Mouse (Mus musculus) CD8-positive naive resting alpha-beta T cell, adult 2 months (primary cell): ENCODE results near the gene Gpx8.
"Not testable (repeated sequence)": the region's sequence is repeated elsewhere in the genome, so short reads cannot be mapped to it uniquely, and the experiment has no call there.

Experiments
- DNase-seq, 2 experiments: peaks; one replicate each; pipeline ENCODE4 v3.0.0; 2022; ENCODE audit warnings: low read depth in 2 of 2, low spot score in 2 of 2

Gpx8 gene

DNA sequence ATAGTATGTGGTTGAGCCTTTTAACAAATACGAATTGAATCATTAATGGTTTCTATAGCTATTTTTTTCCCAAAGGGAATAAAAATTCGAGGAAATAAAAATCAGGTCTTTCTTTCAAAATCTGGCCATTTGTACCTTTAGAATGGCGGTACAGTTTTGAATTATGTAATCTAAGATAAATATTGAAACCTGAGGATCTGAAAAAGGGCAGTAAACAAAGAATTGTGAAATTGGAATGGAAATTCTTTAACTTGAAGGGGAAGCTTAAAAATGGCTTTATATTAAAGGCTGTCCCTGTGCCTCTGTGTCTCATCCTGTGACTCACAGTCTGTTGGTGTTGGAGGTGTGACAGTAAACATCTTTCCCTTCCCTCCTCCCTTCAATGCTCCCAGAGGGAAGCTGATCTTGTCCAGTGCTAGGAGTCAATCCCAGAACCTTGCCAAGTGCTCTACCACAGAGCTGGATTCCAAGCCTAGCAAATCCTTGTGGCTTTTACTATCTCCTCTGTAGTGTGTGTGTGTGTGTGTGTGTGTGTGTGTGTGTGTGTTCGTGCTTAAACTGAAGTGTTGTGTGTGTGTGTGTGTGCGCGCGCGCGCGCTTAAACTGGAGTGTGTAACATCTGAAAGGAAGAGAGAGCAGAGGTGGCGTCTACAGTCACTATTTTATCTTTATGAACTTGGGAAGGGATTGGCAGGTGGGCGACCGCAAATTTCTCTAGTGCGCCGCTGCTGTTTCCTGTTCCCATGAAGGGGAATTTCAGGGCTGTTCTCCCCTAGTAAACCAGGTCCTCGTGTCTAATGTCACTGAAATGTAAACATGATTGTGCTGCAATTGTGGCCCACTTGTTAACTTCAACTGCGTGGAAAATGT is 22.7 kb downstream of the Gpx8 start:
- no peak for DNase-seq

GRCm38 (mm10) chr13:113022467-113022866 is 23.7 kb downstream of the Gpx8 start:
- no peak for DNase-seq

- DNase-seq = no peak
These were observed 24.7 kb downstream of the Gpx8 start for GRCm38 (mm10) chr13:113021521-113021920.

GRCm38 (mm10) chr13:113013174-113013953 is 32.8 kb downstream of the Gpx8 start:
- DNase-seq = not testable (repeated sequence)

- DNase-seq = no peak
These were observed 33.5 kb downstream of the Gpx8 start for GRCm38 (mm10) chr13:113012683-113013082.

DNA sequence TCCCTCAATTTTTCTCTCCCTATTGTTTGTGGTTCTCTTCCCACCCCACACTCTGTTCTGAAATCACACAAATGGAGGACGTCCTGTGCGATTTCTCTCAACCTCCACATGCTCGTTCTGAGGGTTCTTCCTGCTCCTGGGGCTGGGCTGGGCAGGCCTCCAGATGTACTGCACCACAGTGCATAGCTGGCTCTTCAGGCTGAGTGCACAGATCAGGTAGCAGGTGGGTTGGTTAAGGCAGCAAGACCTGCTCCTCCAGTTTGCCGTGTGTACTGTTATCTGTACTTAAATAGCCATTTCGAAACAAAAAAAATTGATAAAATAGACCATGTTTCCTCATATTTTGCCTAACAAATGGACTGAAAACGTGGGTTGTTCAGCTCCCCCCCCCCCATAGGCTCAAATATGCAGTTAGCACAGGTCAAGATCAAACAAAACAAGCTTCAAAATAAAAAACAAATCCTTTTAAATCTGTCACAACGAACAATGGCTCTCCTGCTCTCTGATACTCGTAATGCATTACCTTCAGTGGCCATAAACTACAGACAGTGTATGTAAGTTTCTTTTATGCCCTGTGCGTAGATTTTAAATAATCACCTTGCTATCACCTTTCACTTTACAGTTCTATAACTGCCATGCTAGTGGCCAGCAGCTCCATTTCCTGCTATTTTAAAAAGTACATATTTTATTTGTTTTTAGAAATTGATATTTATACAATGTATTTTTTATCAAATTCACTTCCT is 45.5 kb downstream of the Gpx8 start:
- DNase-seq = no peak

GRCm38 (mm10) chr13:113000090-113000489 is 46.1 kb downstream of the Gpx8 start:
- DNase-seq = no peak

DNA sequence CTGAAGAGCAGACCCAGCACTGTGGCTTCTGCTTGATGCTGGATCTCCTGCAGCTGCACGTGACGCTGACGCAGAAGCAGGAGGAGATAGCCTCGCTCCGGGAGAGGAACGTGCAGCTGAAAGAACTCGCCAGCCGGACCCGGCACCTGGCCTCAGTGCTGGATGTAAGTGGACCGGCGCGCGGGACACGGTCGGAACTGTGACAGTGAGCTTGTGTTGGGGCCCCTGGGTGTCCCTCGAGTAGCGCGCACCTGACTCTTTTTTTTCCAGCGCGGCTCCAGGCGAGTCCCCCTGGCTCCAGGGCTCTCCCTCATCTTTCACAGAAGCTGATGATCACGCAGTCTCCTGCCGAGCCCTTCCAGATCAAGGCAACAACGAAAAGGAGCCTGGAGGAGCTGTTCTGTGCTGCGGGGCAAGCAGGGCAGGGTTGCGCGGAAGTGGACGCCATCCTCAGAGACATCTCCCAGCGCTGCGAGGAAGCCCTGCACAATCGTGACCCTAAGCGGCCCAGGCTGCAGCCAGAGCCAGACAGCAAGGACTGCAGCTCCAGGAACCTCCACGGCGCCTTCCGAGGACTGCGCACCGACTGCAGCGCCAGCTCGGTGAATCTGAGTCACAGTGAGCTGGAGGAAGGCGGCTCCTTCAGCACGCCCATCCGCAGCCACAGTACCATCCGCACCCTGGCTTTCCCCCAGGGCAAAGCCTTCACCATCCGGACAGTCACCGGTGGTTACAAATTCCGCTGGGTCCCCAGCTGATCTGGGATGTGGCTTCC is 47.6 kb downstream of the Gpx8 start:
- no peak for DNase-seq

- DNase-seq = no peak
These were observed 48.8 kb downstream of the Gpx8 start for GRCm38 (mm10) chr13:112997369-112997768.

DNA sequence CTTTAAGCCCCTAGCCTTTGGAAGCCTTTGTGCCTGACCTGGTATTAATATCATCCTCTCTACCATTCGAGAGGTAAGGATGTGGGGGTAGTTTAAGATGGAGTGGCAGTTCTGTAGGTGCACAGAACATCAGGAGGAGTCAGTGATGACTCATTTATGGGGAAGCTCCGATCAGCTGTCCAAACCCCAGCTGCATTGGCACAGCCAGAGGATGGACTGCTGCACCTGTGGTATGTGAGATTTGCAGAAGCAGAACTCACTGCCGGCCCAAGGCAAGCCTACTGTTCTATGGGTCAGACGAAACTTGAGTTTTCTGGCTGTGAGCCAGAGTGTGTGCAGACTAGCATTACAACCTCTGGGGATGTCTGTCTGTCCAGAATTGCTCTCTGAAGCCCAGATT is 49.8 kb downstream of the Gpx8 start:
- no peak for DNase-seq

DNA sequence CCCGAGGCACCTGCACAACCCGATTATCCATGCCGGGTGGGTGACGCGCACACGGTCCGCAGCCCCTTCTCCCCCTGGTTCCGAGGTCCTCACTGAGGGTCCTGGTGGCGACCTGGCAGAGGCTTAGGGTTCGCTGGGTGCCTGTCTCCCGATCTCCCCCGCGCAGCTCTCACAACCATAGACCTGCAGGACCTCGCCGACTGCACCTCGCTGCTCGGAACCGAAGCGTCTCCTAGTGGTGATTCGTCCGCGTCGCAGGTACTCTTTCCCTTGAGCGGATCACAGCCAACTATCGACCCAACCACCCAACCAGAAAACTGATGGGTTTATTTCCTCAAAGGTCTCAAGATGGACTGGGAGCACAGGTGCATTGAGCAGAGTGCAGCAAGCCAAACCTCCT is 52.0 kb downstream of the Gpx8 start:
- DNase-seq = peak; percentile 54 to 68

GRCm38 (mm10) chr13:112993531-112994152 is 52.6 kb downstream of the Gpx8 start, which contains the start of gene Mcidas:
Mcidas (plus strand) TSS chr13:112993845.
- no peak for DNase-seq
